In the genomic region with DNA sequence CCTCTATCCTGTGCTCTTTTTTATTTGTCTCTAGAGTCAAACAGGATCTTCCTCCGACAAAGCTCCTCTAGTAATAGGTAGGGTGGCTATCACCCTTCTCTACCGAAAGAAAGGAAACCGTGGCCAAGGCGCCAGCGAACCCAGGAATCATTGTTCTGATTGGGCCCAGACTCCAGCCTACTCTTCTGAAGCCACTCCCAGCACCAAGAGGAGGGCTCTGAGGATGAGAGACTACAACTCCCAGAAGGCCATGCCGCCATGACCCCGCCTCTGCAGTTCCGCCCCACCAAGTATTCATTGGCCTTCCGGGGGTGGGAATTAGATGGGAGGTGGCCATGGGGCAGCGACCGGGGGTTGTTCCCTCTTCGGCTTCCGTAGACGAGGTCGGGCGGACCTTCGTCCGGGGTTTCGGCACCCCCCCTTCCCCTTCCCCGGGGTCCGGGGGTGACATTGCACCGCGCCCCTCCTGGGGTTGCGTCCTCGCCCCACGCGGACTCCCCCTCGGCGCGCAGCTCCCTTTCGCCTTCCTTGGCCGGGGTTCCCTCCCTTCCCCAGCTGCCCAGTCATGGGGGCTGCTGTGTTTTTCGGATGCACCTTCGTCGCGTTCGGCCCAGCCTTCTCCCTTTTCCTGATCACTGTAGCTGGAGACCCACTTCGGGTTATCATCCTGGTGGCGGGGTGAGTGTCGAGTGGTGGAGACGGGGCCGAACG, we compare ENCODE assay signal across 8 mouse cellular contexts. TPM values are rescaled to one million over a fixed set of nuclear protein-coding genes. Genes with fewer than 3 reads are reported as not detected.
DNase-seq lines count a peak whose midpoint lies in the region; ATAC-seq lines count a peak whose summit lies in the region.
"Not testable (repeated sequence)": the region's sequence is repeated elsewhere in the genome, so short reads cannot be mapped to it uniquely, and the experiment has no call there.

Gene Aph1a, plus strand, starts transcription at position 364 of the 711 bp plus-strand sequence.

- DNase-seq in MN1 (ENCODE audit: low spot score) = peak; percentile 97
- DNase-seq in cerebellum, adult 9-10 months = peak; percentile 98
- peak; percentile 97 for DNase-seq in frontal cortex, adult 2 months (ENCODE audit: extremely low spot score in 1 of 2, low spot score in 1 of 2)
- peak; percentile 95 for DNase-seq in hindbrain, embryonic 11.5 days (ENCODE audit: low spot score)
- peak; percentile 91 to 97 for DNase-seq in layer of hippocampus, postnatal 14 days (ENCODE audit: low spot score in 2 of 2)
- peak; percentile 94 for DNase-seq in lung, postnatal 14 days
- peak; percentile 92 for DNase-seq in retina, adult 2 months (ENCODE audit: low read depth, low spot score)
- DNase-seq in thymus, postnatal 36 days = peak; percentile 93 to 97

- WGBS in hindbrain, embryonic 11.5 days = under 1% methylated on average over 25 of the region's 43 CpGs

- peak within 1 kb of the TSS; percentile 74 for H3K9ac ChIP-seq in hindbrain, embryonic 11.5 days (ENCODE audit: low read depth, low read length)

- not testable (repeated sequence) for H3K36me3 ChIP-seq in hindbrain, embryonic 11.5 days (ENCODE audit: control insufficient read depth, insufficient read depth, low read length)

- not testable (repeated sequence) for H3K4me1 ChIP-seq in hindbrain, embryonic 11.5 days (replicated peaks; ENCODE audit: control insufficient read depth, insufficient read depth, low read length)

- 0 out of 2 replicates have a peak within 1 kb of the TSS, but pooled peaks have one; percentile 33 for H3K27ac ChIP-seq in hindbrain, embryonic 11.5 days (ENCODE audit: low read depth, low read length)

- H3K27me3 ChIP-seq in hindbrain, embryonic 11.5 days (ENCODE audit: control insufficient read depth, insufficient read depth, low read length) = not testable (repeated sequence)

- ATAC-seq in hindbrain, embryonic 11.5 days (ENCODE audit: low FRiP score) = peak; percentile 97

- H3K4me3 ChIP-seq in hindbrain, embryonic 11.5 days (ENCODE audit: low read depth, low read length) = peak within 1 kb of the TSS; percentile 70

- H3K4me2 ChIP-seq in hindbrain, embryonic 11.5 days (replicated peaks; ENCODE audit: low read depth, low read length) = peak within 1 kb of the TSS; percentile 93

- H3K9me3 ChIP-seq in hindbrain, embryonic 11.5 days (ENCODE audit: control insufficient read depth, low read length) = not testable (repeated sequence)

RNA-seq across cellular contexts. Expression of gene Aph1a, which starts in this region (rescaled TPM):
- polyA plus RNA-seq in frontal cortex, adult 2 months (2012; rRNA removed) = 70.6 and 75.5 TPM in 2 replicates
- 28.5 and 34.0 TPM in 2 replicates for polyA plus RNA-seq in hindbrain, embryonic 11.5 days (2014; fragmentation: Nextera tagmentation; extraction: Ambion mirVana)
- total RNA-seq in layer of hippocampus, postnatal 14 days (2021) = 10 to 100 TPM; 76.1 to 83.5 TPM

Comparison
In these comparisons a context has a peak if more than half of its experiments do, and no peak if none do; other contexts are left out.
1. Peak in every context shown above with its lines: DNase-seq, ATAC-seq, H3K4me3 ChIP-seq and H3K27ac ChIP-seq.